Mouse (Mus musculus) MEL-GATA-1-ER (cell line): Measurements from ENCODE around the gene Tfeb.

Source experiments
- DNase-seq: peaks from one replicate; pipeline ENCODE4 v3.0.0-alpha.2; 2012; ENCODE audit warnings: low read depth; ENCODE audit errors: extremely low read depth

The Tfeb gene

GRCm38 (mm10) chr17:47736856-47737255 lies at the start of gene Tfeb:
TSS of gene Tfeb (plus strand) at chr17:47737030.
- peak; percentile 60 for DNase-seq

GRCm38 (mm10) chr17:47687409-47688343 lies 49.2 kb upstream of the Tfeb start:
- peak; percentile 96 for DNase-seq

DNA sequence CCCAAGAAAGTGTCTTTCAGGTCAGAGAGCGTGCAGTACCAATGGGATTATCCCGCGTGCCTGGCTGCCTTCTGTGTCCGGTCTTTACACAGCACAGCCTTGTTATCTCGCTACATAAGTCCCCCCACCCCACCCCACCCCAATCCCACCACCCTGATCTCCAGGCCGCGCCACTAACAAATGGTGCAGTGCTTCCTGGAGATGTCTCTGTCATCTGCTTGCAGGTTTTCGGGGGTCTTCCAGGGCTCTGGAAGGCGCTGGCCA lies 48.6 kb upstream of the Tfeb start, which contains the start of gene Tomm6:
Gene Tomm6 (minus strand): TSS at position 43 of the 264 bp plus-strand sequence.
- no peak for DNase-seq

DNA sequence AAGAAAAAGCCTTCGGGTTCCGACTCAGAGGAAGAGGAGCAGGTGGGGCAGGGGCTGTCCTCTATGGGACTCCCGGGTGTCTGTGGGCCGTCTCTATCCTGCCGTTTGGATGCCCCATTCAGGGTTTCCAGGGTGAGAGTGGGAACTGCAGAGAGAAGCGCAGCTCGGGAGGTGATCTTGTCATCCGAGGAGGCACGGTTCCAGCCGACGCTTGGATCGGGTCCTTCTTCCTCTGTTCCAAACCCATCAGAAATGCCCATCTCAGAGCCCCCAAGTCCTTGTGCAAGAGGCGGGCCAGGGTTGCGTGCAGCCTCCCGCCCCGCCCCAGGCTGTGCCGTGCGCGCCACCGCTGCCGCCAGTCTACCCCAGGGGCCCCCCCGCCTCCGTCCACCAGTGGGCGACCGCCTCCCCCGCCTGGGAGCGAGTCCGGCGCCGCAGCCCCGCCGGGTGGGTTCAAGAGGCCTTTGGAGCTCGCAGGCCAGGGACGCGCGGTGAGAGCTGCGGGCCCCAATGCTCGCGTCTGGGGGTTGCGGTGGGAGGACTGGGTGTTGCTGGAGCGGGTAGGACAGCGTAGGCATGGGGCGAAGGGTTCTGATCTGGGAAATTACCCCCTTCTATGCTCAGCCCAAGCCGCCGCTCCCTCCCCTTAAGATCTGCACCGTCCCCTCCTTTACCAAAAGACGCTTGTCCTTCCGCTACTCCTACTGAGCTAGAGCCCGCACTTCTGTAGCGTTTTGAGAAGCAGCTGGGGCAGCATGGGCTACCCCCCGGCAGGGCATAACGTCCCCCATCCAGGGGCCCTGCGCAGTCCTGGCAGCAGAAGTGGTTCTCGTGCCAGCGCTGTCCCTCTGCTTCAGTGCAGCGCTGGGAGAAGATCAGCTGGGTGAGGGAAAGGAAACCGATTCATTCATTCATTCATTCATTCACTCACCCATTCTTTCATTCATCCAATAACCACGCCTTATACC lies 47.9 kb upstream of the Tfeb start, which contains the start of gene Frs3:
Gene Frs3 (plus strand): TSS at position 423 of the 968 bp plus-strand sequence.
- peak; percentile 39 for DNase-seq

DNA sequence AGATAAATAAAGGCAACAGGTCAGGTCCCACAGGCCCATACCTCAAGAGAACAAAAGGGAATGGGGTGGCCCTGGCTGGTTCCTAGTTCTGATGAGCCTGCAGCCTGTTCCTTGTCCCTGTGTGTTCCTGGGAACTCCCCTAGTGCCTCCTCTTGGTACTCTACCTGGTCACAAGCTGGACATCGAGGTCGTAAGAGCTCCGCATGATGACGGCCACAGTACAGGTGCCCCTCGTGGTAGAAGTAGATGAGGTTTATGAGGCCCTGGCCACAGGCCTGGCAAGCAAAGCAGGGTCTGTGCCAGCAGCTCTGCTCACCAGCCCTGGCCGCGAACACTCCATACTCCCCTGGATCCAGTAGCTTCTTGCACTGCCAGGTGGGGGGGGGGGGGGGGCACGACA lies 46.9 kb upstream of the Tfeb start:
- DNase-seq = no peak

- no peak for DNase-seq
Observed at GRCm38 (mm10) chr17:47691650-47692049, 45.2 kb upstream of the Tfeb start.

- DNase-seq = no peak
Observed at GRCm38 (mm10) chr17:47693671-47694441, 43.0 kb upstream of the Tfeb start.

- DNase-seq = no peak
Observed at GRCm38 (mm10) chr17:47694442-47694502, 42.6 kb upstream of the Tfeb start, which contains the start of gene Gm21981. TSS of gene Gm21981 (minus strand) at chr17:47694455.

GRCm38 (mm10) chr17:47694503-47695336 lies 42.1 kb upstream of the Tfeb start, which contains the start of gene Prickle4:
TSS of gene Prickle4 (minus strand) at chr17:47694736.
- peak; percentile 66 for DNase-seq

DNA sequence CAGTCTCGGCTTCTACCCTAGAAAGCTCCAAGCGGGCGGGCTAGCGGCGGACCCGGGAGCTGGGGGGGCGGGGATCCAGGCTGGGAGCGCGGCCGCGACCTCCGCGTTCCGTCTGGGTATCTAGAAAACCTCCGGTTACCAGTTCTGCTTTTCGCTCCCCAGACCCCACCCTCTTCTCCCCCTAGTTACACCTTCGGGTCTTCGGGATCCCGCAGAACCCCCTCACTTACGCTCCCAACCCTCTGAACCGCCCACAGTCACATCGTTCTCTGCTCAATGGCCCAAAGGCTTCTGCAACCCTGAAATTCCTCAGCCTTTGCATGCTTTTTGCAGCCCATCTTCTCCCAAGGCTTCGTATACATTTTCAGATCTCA lies 41.5 kb upstream of the Tfeb start:
- DNase-seq = no peak

GRCm38 (mm10) chr17:47698156-47698555 lies 38.7 kb upstream of the Tfeb start:
- DNase-seq = no peak

- DNase-seq = no peak
Observed at GRCm38 (mm10) chr17:47699055-47699454, 37.8 kb upstream of the Tfeb start.

DNA sequence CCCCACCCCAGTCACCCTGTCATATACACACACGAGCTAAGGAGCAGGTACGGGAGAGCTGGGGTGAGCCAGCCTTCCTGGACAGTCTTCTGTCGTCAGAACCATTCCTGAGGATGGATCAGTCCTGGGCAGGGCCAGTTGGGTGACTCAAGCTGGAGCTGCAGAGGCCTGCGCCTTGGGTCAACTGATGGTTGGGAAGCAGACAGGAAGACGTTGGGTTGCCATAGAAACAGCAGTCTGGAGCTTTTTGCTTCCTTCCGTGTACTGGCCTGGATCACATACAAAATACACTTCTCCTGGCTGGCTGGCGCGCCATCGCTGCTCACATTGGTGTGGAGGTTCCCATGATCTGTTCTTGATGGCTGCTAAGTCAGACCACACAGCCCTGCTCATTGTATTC lies 35.0 kb upstream of the Tfeb start:
- DNase-seq = no peak

DNA sequence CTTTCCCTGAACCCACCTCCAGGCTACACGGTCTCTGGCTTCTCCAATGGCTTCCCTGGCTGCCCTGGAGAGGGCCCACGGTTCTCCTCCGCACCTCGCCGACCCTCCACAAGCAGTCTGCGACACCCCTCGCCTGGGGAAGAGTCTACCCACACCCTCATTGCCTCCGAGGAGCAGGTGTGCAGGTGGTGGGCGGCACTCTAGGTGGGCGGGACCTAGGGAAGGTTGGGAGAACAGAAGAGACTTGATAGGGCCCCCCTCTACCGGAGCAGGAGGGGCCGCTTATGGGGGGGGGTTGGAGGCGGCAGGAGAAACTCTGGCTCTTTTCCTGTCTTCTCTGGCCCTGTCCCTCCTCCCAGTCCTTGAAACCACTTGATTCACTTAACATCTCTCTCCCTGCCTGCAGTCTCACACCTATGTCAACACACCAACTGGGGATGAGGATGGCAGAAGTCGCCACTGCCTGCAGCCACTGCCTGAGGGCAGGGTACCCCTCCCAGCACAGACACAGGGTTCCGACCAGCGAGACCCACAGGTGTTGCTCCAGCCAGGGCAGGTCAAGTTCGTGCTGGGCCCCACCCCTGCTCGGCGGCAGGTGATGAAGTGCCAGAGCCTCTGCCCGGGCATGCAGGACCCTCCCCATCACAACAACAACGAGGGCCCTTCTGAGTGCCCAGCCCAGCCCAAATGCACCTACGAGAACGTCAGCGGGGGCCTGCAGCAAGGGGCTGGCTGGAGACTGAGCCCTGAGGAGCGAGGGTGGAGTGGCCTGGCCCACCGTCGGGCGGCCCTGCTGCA lies 34.1 kb upstream of the Tfeb start:
- no peak for DNase-seq

GRCm38 (mm10) chr17:47703556-47703955 lies 33.3 kb upstream of the Tfeb start:
- DNase-seq = no peak

DNA sequence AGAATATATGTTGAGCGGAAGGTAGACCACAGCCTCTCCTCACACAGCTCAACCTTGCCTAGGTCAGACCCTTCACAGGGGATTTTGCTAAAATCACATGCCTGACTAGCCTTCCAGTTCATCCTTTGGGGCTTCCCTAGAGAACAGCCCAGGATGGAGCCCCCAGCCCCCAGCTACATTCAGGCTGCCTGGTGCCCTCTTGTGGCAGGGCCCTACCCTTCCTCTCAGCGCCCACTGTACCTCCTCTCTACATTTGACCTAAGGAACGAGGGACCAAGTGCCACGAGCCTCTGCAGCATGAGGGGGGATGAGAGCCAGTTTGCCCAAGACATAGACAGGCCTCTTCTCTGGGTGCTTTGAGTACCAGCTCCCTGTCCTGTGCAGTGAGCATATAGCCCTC lies 32.1 kb upstream of the Tfeb start:
- DNase-seq = no peak

DNA sequence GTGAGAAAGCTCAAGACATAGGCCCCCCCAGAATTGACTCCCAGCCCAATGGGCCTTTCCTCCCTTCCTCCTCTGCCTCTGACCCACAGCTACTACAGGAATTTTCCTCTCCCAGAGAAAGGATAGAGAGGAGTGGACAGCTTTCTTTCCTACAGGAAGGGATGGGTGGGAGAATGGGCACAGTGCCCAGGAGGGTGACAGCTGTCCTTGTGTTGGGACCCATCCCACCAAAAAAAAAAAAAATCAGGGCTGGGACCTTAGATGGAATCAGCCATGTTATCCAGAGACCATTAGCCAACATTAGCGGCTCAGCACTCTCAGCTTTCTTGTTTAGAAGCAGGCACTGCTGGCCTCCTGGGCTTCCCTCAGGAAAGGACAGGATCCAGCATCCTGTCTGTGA lies 30.6 kb upstream of the Tfeb start:
- DNase-seq = no peak

GRCm38 (mm10) chr17:47707961-47708360 lies 28.9 kb upstream of the Tfeb start:
- DNase-seq = no peak

GRCm38 (mm10) chr17:47708972-47709371 lies 27.9 kb upstream of the Tfeb start:
- DNase-seq = no peak

DNA sequence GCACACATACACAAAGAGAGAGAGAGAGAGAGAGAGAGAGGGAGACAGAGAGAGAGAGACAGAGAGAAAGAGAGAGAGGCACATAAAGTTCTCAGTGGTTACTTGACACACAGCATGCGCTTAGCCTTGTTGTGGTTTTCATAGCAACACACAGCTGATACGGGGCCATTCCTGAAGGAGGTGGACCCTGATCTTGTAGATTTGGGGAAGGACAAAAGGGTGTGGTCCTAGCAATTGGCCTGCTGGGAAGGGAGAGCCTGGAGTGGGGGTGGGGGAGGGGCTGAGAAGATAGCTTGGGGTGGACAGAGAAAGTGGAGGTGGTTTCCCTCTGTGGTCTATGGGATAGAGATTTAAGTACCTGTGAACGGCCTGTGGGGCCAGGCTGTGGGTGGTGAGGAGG lies 26.8 kb upstream of the Tfeb start:
- peak; percentile 49 for DNase-seq
